Mouse (Mus musculus) 416B (cell line): ENCODE data around the gene Inafm2.

ENCODE experiments used
- DNase-seq: peaks from one replicate; pipeline ENCODE4 v3.0.0; 2011; ENCODE audit warnings: low read depth

Inafm2 gene

GRCm38 (mm10) chr2:118745232-118745884, at the start of gene Inafm2:
TSS of gene Inafm2 (plus strand) at chr2:118745758.
- peak; percentile 92 for DNase-seq

GRCm38 (mm10) chr2:118696451-118697308, 48.9 kb upstream of the Inafm2 start:
- peak; percentile 67 for DNase-seq

GRCm38 (mm10) chr2:118697311-118697877, 48.2 kb upstream of the Inafm2 start:
- no peak for DNase-seq

- no peak for DNase-seq
These were observed 47.6 kb upstream of the Inafm2 start for GRCm38 (mm10) chr2:118697955-118698354.

- DNase-seq, result peak; percentile 91
These were observed 45.1 kb upstream of the Inafm2 start for GRCm38 (mm10) chr2:118700179-118701062.

- no peak for DNase-seq
These were observed 44.4 kb upstream of the Inafm2 start for GRCm38 (mm10) chr2:118701161-118701560.

GRCm38 (mm10) chr2:118701971-118702882, 43.3 kb upstream of the Inafm2 start:
- no peak for DNase-seq

- DNase-seq, result no peak
These were observed 42.4 kb upstream of the Inafm2 start for GRCm38 (mm10) chr2:118702883-118703761.

- DNase-seq, result peak; percentile 8
These were observed 41.4 kb upstream of the Inafm2 start, which contains the start of gene Ankrd63 for GRCm38 (mm10) chr2:118703913-118704730. TSS of gene Ankrd63 (minus strand) at chr2:118703963.

- DNase-seq, result peak; percentile 76
These were observed 39.1 kb upstream of the Inafm2 start for GRCm38 (mm10) chr2:118706436-118706835.

- no peak for DNase-seq
These were observed 37.1 kb upstream of the Inafm2 start for GRCm38 (mm10) chr2:118708472-118708871.

GRCm38 (mm10) chr2:118709655-118710221, 35.8 kb upstream of the Inafm2 start:
- peak; percentile 76 for DNase-seq

- no peak for DNase-seq
These were observed 34.5 kb upstream of the Inafm2 start for GRCm38 (mm10) chr2:118711038-118711494.

GRCm38 (mm10) chr2:118713631-118714030, 31.9 kb upstream of the Inafm2 start:
- no peak for DNase-seq

- no peak for DNase-seq
These were observed 31.3 kb upstream of the Inafm2 start for GRCm38 (mm10) chr2:118714230-118714629.

GRCm38 (mm10) chr2:118716677-118717076, 28.9 kb upstream of the Inafm2 start:
- no peak for DNase-seq

GRCm38 (mm10) chr2:118723693-118724486, 21.7 kb upstream of the Inafm2 start:
- peak; percentile 78 for DNase-seq
